Mouse (Mus musculus): ENCODE data around the gene Aqp8. TPM values are rescaled to one million over a fixed set of nuclear protein-coding genes. Genes with fewer than 3 reads are reported as not detected.

Aqp8 gene
- 0.34 and 0.42 TPM in 2 replicates for polyA plus RNA-seq (2016; fragmentation: Nextera tagmentation; extraction: Ambion mirVana)

DNA sequence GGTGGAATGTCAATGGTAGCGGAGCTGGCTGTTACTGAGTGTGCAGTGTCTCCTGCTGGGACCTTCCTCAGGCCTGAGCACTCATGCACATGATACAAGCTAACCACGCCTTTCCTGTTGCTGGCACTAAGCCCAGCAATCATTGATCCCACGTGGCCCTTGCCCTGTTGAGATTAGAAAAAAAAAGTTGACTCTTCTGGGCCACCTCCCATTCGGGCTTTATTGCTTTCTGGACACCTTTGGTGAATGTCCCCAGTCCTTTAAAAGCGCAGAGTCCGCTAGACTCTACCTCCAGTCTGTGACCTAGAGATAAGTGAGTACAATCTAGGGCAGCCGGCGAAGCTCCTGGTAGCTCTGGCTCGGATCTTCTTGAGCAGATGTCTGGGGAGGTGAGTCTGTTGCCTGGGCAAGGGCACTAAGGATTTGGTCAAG, at the start of gene Aqp8:
Aqp8 (plus strand) TSS at position 222 of the 432 bp plus-strand sequence.
- Histone ChIP-seq H3K9ac (no peak within 1 kb of the TSS), H3K4me2 (replicated peaks) (no peak within 1 kb of the TSS), H3K4me3 (no peak within 1 kb of the TSS), H3K36me3 (no peaks in the 10 kb centered on the region), H3K27me3 (replicated peaks) (0 out of 2 replicates have a peak, but pooled peaks cover 3% of the 10 kb centered on the region), H3K4me1 (no peaks in the 10 kb centered on the region), H3K9me3 (no peaks in the 10 kb centered on the region), H3K27ac (no peak within 1 kb of the TSS)
- no peak for ATAC-seq (ENCODE audit: low FRiP score, low read depth)
- 77% methylated on average over 9 of the region's 9 CpGs for WGBS

DNA sequence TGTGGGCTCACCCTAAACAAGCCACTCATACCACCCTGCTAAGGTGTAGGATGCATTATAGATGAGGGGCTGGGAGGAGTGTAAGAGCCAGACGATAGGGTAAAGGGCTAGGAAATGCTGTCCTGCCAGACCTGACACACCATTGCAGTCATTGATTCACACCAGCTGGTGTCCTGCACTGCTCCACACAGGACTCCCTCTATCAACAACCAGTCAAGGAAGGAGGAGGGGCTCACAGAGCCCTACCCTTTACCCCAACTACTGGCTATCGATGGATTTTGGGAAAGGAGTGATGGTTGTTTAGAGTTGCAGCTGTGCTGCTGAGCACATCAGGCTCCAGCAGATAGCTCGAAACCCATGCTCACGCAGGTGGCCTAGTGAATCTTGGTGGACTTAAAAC, 45.3 kb upstream of the Aqp8 start:
- Histone ChIP-seq H3K27ac (no peak overlapping the region), H3K4me3 (no peak overlapping the region), H3K4me1 (no peaks in the 10 kb centered on the region), H3K27me3 (replicated peaks) (no peaks in the 10 kb centered on the region), H3K36me3 (peaks cover 22% of the 10 kb centered on the region), H3K9ac (no peak overlapping the region), H3K9me3 (no peaks in the 10 kb centered on the region), H3K4me2 (replicated peaks) (no peak overlapping the region)
- ATAC-seq (ENCODE audit: low FRiP score, low read depth): no peak
- WGBS: 86% methylated on average over 4 of the region's 4 CpGs

DNA sequence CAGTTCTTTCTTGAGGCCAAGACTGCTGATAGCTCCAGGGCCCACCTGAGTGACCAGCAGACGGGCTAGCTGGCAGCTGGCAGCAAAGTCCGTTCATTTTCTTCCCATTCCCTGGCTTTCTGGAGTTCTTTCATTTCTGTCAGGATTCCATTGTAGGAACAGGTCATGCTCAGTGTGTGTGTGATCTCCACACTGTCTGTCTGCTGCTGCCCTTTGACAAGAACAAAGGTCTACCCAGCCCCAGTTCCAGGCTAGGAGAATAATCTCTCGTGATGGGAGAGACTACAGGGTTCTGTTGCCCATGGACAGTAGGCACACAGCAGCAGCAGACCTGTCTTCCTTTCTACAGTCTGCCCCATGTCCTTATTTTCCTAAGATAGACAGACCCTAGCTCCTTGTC, 44.4 kb upstream of the Aqp8 start:
- Histone ChIP-seq H3K9ac (no peak overlapping the region), H3K4me2 (replicated peaks) (no peak overlapping the region), H3K9me3 (no peaks in the 10 kb centered on the region), H3K4me3 (no peak overlapping the region), H3K4me1 (no peaks in the 10 kb centered on the region), H3K27ac (no peak overlapping the region), H3K27me3 (replicated peaks) (no peaks in the 10 kb centered on the region), H3K36me3 (peaks cover 25% of the 10 kb centered on the region)
- WGBS: 90% methylated on average over 3 of the region's 3 CpGs
- no peak for ATAC-seq (ENCODE audit: low FRiP score, low read depth)

DNA sequence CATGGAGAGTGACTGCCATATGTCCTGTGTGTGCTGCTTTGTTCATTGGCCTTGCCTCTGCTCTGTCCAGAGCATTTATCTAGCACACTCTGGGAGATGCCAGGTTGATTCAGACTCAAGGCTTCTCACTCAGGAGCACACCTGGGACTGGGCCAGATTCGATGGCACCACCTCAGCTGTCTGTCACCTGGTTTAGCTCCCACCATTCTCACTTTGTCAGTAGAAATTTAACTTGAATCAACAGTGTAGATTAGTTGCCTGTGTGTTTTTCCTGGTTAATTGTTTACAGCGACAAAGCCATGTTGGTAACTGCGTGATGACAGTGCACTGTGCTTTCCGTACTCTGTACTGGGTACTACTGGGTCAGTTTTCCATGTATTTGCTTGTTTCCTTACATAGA, 42.1 kb upstream of the Aqp8 start:
- Histone ChIP-seq H3K36me3 (peaks cover 42% of the 10 kb centered on the region), H3K9me3 (no peaks in the 10 kb centered on the region), H3K4me1 (no peaks in the 10 kb centered on the region), H3K4me3 (no peak overlapping the region), H3K9ac (no peak overlapping the region), H3K4me2 (replicated peaks) (no peak overlapping the region), H3K27ac (no peak overlapping the region), H3K27me3 (replicated peaks) (no peaks in the 10 kb centered on the region)
- no peak for ATAC-seq (ENCODE audit: low FRiP score, low read depth)
- 94% methylated on average over 4 of the region's 4 CpGs for WGBS

DNA sequence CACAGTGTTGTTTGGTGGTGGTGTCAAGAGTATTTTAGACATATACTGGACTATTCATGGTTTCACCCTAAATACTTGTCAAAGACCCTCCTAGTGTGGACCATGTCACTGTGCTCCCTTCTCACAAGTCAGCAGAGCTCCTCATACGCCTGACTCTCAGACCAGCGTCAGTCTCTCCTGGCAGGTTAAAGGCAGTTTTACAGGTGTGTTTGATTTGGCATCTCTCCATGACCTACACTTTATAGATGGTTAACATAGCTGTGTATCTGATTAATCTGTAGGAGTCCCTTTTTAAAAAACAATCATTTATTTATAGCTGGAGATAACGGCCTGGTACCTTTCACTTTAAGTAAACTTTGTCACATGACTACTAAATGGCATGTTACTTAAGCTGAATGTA, 40.1 kb upstream of the Aqp8 start:
- no peaks in the 10 kb centered on the region for H3K27me3 ChIP-seq (replicated peaks)
- 94% methylated on average over 3 of the region's 3 CpGs for WGBS
- no peak overlapping the region for H3K9ac ChIP-seq
- no peak overlapping the region for H3K4me2 ChIP-seq (replicated peaks)
- H3K4me3 ChIP-seq: no peak overlapping the region
- no peaks in the 10 kb centered on the region for H3K4me1 ChIP-seq
- H3K36me3 ChIP-seq: peaks cover 48% of the 10 kb centered on the region
- no peak overlapping the region for H3K27ac ChIP-seq
- no peak for ATAC-seq (ENCODE audit: low FRiP score, low read depth)
- H3K9me3 ChIP-seq: no peaks in the 10 kb centered on the region

DNA sequence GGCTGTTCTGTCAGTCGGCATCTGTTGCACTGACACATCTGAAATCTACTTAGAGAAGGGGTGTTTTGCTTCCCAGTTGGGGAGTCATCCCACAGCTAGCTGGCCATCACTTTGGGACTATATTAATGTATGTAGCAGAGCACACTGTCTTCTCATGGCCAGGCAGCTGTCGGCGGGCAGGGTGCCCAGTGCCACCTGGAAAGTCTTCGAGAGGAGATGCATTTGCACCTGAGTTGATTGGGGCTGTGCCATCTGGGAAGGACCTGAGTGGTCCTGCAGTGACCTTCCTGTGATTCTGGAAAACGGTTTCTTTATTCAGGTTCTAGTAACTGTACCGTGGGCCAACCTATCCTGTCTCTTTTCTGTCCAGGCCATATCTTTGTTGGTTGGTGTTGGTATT, 37.8 kb upstream of the Aqp8 start:
- H3K9ac ChIP-seq: no peak overlapping the region
- H3K4me1 ChIP-seq: no peaks in the 10 kb centered on the region
- H3K4me3 ChIP-seq: no peak overlapping the region
- H3K9me3 ChIP-seq: no peaks in the 10 kb centered on the region
- ATAC-seq (ENCODE audit: low FRiP score, low read depth): no peak
- H3K4me2 ChIP-seq (replicated peaks): no peak overlapping the region
- H3K36me3 ChIP-seq: peaks cover 56% of the 10 kb centered on the region
- no peaks in the 10 kb centered on the region for H3K27me3 ChIP-seq (replicated peaks)
- 92% methylated on average over 6 of the region's 6 CpGs for WGBS
- no peak overlapping the region for H3K27ac ChIP-seq

DNA sequence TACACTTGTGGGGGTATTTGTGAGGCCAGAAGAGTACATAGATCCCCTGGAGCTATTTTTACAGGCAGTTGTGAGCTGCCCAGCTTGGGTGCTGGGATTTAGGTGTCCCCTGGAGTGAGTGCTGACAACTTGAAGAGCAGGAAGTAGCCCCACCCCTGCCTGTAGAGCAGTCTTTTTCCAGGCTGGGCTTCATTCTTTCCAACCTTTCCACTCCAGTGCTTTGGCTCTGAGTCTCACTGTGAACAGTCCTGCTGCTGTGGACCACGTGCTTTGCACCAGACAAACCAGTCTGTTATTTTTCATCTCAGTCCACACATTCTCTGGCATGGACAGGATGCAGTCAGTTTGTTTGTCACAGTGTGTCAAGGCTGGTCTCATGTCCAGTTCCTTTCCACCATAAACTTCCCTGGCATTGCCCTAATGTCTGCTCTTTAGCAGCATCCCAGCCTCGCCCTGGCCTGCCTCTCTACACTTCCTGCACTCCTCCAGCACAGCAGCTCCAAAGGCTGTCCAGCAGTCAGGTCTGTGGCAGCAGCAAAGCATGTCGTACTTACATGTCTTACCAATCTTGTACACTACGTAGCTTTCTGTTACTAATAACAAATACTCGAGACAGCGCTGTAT, 36.8 kb upstream of the Aqp8 start:
- H3K4me2 ChIP-seq (replicated peaks): no peak overlapping the region
- no peaks in the 10 kb centered on the region for H3K9me3 ChIP-seq
- H3K27me3 ChIP-seq (replicated peaks): no peaks in the 10 kb centered on the region
- H3K4me3 ChIP-seq: no peak overlapping the region
- no peak overlapping the region for H3K9ac ChIP-seq
- 92% methylated on average over 6 of the region's 6 CpGs for WGBS
- H3K27ac ChIP-seq: no peak overlapping the region
- H3K4me1 ChIP-seq: no peaks in the 10 kb centered on the region
- no peak for ATAC-seq (ENCODE audit: low FRiP score, low read depth)
- peaks cover 66% of the 10 kb centered on the region for H3K36me3 ChIP-seq

DNA sequence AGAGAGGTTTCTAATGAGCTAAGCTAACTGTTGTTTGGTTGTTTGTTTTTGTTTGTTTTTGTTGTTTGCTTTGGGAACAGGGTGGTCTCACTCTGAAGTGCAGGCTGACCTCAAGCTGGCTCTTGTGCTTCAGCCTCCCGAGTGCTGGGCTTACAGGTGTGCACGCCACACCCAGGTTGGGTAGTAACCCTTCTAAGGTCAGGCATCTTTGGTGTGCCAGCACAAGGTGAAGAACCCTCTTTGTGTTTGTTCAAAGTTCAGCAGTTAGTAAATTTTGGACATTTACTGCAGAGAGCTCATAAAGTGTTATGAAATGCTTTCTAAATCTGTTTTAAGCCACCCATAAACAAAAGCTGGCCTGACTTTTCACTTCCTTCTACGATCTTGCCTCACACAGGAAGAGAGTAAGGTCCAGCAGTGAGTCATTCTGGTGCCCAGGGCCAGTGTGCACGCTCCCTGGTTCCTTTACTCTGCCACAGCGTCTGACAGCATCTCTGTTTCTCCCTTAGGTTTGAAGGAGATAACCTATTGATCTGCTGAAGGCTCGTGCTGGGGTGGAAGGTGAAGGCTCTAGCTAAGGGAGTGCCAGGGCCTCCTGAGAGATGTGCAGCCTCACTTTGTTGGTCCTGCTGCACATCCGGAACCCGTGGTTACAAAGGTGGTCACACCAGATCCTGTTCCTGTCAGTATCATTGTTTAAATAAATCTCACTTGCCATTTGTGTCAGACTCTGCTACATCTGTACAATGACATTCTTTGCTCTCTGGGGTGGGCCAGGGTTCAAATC, 32.3 kb upstream of the Aqp8 start:
- no peaks in the 10 kb centered on the region for H3K27me3 ChIP-seq (replicated peaks)
- ATAC-seq (ENCODE audit: low FRiP score, low read depth): no peak
- H3K9me3 ChIP-seq: no peaks in the 10 kb centered on the region
- H3K4me2 ChIP-seq (replicated peaks): no peak overlapping the region
- no peak overlapping the region for H3K9ac ChIP-seq
- 92% methylated on average over 8 of the region's 8 CpGs for WGBS
- peaks cover 47% of the 10 kb centered on the region for H3K36me3 ChIP-seq
- H3K27ac ChIP-seq: no peak overlapping the region
- no peaks in the 10 kb centered on the region for H3K4me1 ChIP-seq
- no peak overlapping the region for H3K4me3 ChIP-seq

DNA sequence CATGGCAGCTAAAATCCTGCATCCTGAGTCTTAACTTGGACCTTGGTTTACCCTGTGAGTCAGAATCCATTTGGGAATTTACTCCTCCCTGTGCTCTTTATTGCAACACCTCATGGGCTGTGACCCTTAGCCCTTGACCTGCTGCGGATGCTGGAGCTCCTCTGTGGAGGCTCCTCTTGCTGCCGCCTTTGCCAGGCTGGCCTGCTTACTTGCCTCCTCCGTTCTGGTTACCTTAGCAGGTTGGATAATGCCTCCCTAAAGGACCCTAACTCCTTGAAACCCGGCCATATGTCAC, 31.7 kb upstream of the Aqp8 start:
- H3K9ac ChIP-seq: no peak overlapping the region
- H3K4me3 ChIP-seq: no peak overlapping the region
- no peak overlapping the region for H3K27ac ChIP-seq
- H3K36me3 ChIP-seq: peaks cover 42% of the 10 kb centered on the region
- ATAC-seq (ENCODE audit: low FRiP score, low read depth): no peak
- no peak overlapping the region for H3K4me2 ChIP-seq (replicated peaks)
- H3K27me3 ChIP-seq (replicated peaks): no peaks in the 10 kb centered on the region
- no peaks in the 10 kb centered on the region for H3K9me3 ChIP-seq
- 77% methylated on average over 4 of the region's 4 CpGs for WGBS
- H3K4me1 ChIP-seq: no peaks in the 10 kb centered on the region

DNA sequence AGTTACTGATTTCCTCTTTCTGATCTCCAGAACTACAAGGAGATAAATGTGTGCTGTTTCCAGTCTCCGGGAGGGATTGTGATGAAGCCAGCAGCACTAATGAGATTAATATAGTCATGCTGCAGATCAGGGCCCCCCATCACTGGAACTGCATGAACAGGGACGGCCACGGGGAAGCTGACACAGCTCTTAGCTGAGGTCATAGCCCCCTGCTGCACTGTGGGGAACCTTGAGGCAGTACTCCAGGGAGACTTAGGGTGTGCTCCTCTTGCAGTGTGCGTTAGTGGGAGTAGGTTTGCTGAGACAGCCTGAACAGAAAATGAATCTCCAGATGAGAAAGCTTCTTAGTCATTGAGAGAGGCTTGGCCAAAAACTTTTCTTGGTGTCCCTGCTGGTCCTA, 30.9 kb upstream of the Aqp8 start:
- ATAC-seq (ENCODE audit: low FRiP score, low read depth): no peak
- H3K4me2 ChIP-seq (replicated peaks): no peak overlapping the region
- no peaks in the 10 kb centered on the region for H3K9me3 ChIP-seq
- no peak overlapping the region for H3K4me3 ChIP-seq
- H3K4me1 ChIP-seq: no peaks in the 10 kb centered on the region
- H3K27me3 ChIP-seq (replicated peaks): no peaks in the 10 kb centered on the region
- no peak overlapping the region for H3K9ac ChIP-seq
- H3K36me3 ChIP-seq: peaks cover 38% of the 10 kb centered on the region
- no peak overlapping the region for H3K27ac ChIP-seq
- 79% methylated on average over 4 of the region's 4 CpGs for WGBS

DNA sequence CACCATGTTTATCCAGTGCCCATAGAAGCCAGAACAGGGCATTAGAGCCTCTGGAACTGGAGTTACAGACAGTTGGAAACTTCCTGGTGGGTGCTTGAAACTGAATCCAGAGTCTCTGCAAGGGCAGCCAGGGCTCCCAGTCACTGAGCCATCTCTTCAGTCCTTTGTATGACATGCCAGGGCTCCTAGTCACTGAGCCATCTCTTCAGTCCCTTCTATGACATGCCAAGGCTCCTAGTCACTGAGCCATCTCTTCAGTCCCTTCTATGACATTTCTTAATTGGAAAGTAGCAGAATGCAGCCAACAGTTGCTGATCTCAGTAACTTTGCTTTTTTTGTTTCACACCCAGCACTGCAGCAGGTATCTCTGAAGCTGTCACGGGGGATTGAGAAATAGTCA, 20.0 kb upstream of the Aqp8 start:
- no peaks in the 10 kb centered on the region for H3K27me3 ChIP-seq (replicated peaks)
- WGBS: 77% methylated on average over 1 of the region's 1 CpGs

DNA sequence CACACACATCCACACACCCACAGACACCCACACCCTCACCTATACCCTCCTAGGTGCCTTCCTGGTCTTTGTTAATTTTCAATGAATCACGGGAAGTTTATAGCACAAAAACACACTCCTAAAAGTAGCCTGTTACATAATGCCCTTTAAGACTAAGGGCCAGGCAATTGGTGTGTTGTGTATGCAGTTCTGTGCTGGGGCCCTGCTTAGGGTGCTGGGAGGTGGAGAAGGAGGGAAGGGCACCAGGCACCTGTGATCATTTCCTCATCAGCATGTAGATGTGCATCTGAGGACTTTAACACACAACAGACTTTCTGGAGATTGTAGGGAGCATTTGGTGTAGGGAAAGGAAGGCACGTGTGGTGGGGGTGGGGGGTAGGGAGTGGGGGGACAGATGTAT, 13.3 kb upstream of the Aqp8 start:
- H3K4me2 ChIP-seq (replicated peaks): no peak overlapping the region
- no peak overlapping the region for H3K9ac ChIP-seq
- H3K4me1 ChIP-seq: no peaks in the 10 kb centered on the region
- no peaks in the 10 kb centered on the region for H3K9me3 ChIP-seq
- no peak for ATAC-seq (ENCODE audit: low FRiP score, low read depth)
- WGBS: 89% methylated on average over 2 of the region's 2 CpGs
- H3K4me3 ChIP-seq: no peak overlapping the region
- H3K27me3 ChIP-seq (replicated peaks): no peaks in the 10 kb centered on the region
- no peak overlapping the region for H3K27ac ChIP-seq
- H3K36me3 ChIP-seq: no peaks in the 10 kb centered on the region

More for the DNA sequence above, 20.0 kb upstream of the Aqp8 start:
- Histone ChIP-seq H3K9me3 (no peaks in the 10 kb centered on the region), H3K36me3 (no peaks in the 10 kb centered on the region), H3K4me2 (replicated peaks) (no peak overlapping the region), H3K27ac (no peak overlapping the region), H3K4me3 (no peak overlapping the region), H3K9ac (no peak overlapping the region), H3K4me1 (no peaks in the 10 kb centered on the region)
- no peak for ATAC-seq (ENCODE audit: low FRiP score, low read depth)

DNA sequence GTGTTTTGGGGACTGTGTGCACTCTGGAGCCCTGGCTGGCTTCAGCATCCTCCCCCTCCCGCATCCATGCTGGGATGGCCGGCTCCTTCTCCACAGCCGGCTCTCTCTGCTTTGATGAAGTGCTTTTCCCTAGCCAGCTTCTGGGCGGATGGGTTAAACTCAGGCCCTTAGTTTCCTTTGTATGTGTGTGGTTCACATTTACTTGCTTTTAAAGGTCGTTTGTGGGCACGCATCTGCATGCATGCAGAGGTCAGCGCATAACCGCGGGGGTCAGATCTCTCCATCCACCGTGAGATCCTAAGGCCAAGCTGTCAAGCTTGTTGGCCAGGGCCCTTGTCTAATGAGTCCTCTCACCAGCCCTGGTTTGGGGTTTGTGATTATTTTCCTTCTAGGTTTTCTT, 12.4 kb upstream of the Aqp8 start:
- no peaks in the 10 kb centered on the region for H3K27me3 ChIP-seq (replicated peaks)
- H3K4me3 ChIP-seq: no peak overlapping the region
- no peaks in the 10 kb centered on the region for H3K4me1 ChIP-seq
- H3K9ac ChIP-seq: no peak overlapping the region
- 69% methylated on average over 10 of the region's 10 CpGs for WGBS
- no peak overlapping the region for H3K4me2 ChIP-seq (replicated peaks)
- no peaks in the 10 kb centered on the region for H3K36me3 ChIP-seq
- no peak for ATAC-seq (ENCODE audit: low FRiP score, low read depth)
- no peak overlapping the region for H3K27ac ChIP-seq
- H3K9me3 ChIP-seq: no peaks in the 10 kb centered on the region
